Mouse (Mus musculus) mouse trophoblast stem cell (cell line): ENCODE measurements around the gene Rgs9bp.
"Not testable (repeated sequence)": the region's sequence is repeated elsewhere in the genome, so short reads cannot be mapped to it uniquely, and the experiment has no call there.

Experiments used
- in situ Hi-C, 2 experiments: fragments of 300-500 bp; cut with MseI, MboI; formaldehyde crosslinking; loops; 2 replicates in 1 of 2; 3 replicates in 1 of 2; pipeline ENCODE4 v1.15.1; 2025

The Rgs9bp gene

GRCm38 (mm10) chr7:35584068-35584785, 1.2 kb downstream of the Rgs9bp start:
- in situ Hi-C loops = no loop called here

- in situ Hi-C loops = no loop called here
Observed at GRCm38 (mm10) chr7:35583476-35584025, 1.8 kb downstream of the Rgs9bp start.

GRCm38 (mm10) chr7:35582719-35583118, 2.7 kb downstream of the Rgs9bp start:
- in situ Hi-C loops = no loop called here

GRCm38 (mm10) chr7:35579849-35580248, 5.5 kb downstream of the Rgs9bp start:
- in situ Hi-C loops = no loop called here

GRCm38 (mm10) chr7:35570883-35571282, 14.5 kb downstream of the Rgs9bp start:
- in situ Hi-C loops = not testable (repeated sequence)

GRCm38 (mm10) chr7:35569724-35570123, 15.7 kb downstream of the Rgs9bp start:
- in situ Hi-C loops = not testable (repeated sequence)

GRCm38 (mm10) chr7:35565965-35566364, 19.4 kb downstream of the Rgs9bp start:
- in situ Hi-C loops = not testable (repeated sequence)

- in situ Hi-C loops = not testable (repeated sequence)
Observed at GRCm38 (mm10) chr7:35564872-35565271, 20.5 kb downstream of the Rgs9bp start.

DNA sequence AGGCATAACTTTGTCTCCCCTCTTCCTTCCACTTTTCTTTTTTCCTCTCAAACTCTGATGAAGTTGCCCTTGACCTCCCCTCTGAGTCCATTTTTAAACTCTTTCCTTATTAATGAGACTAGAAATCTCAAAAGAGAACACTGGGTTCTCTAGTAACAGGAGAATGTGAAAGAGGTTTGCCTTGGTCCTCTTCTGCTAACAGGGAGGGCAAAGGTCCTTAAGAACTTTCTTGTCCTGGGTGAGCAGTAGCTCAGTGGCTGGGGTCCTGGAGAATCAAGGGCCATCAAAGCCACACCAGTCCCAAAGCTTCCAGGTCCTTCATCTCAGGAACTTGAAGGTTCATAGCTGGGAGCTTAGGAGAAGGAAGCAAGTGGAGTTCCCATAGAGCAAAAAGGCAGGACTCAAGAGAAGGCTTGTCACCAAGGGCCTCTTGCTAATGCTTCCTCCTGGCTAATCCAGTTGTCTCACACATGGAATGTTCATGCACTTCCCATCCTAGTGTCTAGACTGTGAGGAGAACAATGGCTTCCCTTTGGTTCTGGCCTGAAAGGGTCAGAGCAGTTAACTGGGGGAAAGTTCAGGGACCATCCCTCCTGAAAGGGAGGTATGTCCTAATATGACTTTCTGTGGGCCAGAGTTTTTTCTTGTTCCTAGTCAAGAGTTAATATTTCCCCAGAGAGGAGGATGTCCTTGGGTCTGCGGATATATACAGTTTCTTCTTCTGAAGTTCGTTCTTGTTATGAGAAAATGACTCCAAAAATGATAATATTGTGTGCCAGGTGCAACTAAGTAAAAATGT, 21.1 kb downstream of the Rgs9bp start:
- in situ Hi-C loops = no loop called here

DNA sequence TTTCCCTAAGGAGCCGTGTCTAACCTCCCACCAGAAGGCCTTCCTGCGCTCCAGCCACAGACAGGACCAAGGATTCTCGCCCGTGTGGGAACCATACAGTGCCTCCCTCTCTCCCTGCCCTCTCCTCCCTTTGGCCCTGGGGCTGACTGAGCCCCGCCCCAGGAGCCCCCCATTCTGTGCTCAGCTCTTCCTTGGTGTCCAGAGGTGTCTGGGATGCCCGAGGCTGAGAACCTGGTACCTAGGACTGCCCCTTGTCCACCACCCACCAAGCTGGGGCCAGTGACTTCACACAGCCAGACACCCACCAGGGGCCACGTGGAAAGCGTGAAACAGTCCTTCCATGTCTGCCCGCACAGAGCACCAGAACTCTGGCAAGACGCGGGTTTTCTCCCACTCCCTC, 22.3 kb downstream of the Rgs9bp start:
- in situ Hi-C loops = no loop called here

DNA sequence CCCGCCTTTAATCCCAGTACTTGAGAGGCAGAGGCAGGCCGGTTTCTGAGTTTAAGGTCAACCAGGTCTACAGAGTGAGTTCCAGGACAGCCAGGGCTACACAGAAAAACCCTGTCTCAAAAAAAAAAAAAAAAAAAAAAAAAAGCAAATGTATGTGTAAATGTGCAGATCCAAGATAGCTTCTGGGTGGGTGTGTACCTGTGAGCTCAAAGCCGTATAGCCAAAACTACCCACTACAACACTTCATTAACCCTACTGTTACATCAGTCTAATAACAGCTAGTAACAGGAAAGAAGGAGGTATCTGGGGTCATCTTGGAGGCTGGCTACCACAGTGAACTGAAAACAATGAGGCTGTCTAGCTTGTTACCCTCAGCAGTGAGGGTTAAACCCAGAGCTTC, 25.5 kb downstream of the Rgs9bp start:
- in situ Hi-C loops = no loop called here

- in situ Hi-C loops = no loop called here
Observed at GRCm38 (mm10) chr7:35558681-35559080, 26.7 kb downstream of the Rgs9bp start.

GRCm38 (mm10) chr7:35557577-35557976, 27.8 kb downstream of the Rgs9bp start:
- in situ Hi-C loops = no loop called here

DNA sequence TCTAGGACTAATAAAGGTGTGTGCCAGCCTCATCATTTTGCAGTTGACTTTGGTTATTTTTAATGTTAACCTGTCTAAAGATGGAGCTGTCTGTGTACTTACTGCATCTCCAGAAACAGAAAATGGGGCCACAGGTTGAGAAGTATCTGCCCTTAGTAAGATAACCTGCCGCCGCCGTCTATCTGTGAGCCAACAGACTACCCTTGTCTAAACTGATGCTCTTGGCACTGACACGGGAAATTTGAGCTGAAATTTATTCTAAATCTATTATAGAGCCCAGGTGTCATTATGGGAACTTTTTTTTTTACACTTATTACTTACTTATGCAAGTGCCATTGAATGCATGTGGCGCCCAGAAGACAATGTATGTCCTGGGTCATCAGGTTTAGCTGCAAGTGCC, 28.5 kb downstream of the Rgs9bp start:
- in situ Hi-C loops = no loop called here

- in situ Hi-C loops = no loop called here
Observed at GRCm38 (mm10) chr7:35556205-35556603, 29.2 kb downstream of the Rgs9bp start, which contains the start of gene Nudt19. Gene Nudt19 (minus strand): TSS chr7:35556304.

GRCm38 (mm10) chr7:35555224-35556204, 29.9 kb downstream of the Rgs9bp start:
- in situ Hi-C loops = no loop called here

DNA sequence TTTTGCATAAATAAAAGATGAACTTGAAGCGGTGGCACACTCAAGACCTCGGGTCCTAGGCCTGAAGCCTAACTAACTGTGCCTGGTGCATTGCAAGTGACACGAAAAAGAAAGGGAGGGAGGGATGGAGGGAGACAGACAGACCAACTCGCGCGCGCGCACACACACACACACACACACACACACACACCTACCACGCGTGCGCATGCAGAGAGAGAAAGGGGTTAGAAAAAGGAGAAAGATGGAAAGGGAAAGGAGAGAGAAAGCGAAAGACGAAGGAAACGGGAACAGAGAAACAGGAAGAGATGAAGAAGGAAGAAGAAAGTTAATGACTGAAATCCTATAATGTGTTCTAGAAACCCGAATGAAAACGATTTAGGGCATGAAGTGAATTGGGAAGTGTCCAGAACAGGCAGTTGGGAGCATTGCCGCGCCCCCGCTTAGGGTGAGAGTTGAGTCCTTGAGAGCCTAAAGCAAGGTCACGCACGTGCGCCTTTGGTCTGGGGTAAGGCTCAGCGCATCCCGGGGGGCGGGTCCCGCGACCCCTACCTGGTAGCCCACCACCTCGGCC, 30.7 kb downstream of the Rgs9bp start:
- in situ Hi-C loops = no loop called here

DNA sequence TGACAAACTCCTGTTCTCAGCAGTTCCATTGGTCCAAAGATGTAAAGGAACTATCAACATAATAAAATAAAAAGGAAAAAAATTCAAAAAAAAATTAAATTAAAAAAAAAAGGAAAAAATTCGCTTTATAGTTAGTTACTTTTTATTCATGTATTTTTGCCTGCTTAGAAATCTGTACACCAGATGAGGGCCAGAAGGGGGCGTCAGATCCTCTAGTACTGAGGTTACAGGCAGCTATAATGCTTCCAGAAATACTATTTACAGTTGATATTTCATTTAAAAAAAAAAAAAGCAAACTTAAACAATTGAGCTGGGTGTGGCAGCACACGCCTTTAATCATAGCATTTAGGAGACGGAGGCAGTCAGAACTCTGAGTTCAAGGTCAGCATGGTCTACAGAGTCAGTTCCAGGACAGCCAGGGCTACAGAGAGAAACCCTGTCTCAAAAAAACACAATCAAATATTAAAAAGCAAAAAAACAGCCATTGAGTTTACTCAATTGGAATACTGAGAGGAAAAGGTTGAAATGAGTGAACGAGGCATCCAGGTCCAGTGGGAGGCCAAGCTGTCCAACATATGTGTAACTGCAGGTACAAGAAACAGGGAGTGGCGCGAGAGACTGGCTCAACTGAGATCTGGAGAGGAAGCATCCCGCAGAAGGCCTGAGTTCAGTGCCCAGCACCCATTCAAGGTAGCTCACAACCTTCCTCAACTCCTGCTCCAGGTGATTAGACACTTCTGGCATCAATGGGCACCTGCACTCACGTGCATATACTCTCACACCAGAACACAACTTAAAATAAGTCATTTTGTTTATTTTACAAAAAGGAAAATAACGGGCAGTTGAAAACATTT, 31.4 kb downstream of the Rgs9bp start:
- in situ Hi-C loops = no loop called here

GRCm38 (mm10) chr7:35545881-35546280, 39.5 kb downstream of the Rgs9bp start:
- in situ Hi-C loops = no loop called here

DNA sequence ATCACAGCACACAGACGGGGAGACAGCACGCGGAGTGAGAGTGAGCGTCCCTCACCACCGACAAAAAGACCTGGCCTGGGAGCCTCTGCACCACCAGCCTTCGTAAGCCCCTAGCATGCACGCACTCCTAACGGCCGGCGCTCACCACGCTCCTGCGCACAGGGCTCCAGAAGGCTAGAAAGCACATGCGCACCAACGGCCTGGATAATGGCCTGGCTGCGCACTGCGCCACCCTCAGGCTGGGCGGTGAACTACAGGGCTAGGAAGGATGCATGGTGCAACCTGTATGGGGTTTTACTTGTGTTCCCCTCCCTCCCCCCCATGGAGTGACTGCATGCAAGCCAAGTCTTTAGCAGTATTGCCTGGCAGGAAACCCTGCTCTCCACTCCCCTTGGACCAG, 47.8 kb downstream of the Rgs9bp start, which contains the start of gene Tdrd12:
Tdrd12 (minus strand) TSS at position 184 of the 400 bp plus-strand sequence.
- in situ Hi-C loops = no loop called here
